In the genomic region with DNA sequence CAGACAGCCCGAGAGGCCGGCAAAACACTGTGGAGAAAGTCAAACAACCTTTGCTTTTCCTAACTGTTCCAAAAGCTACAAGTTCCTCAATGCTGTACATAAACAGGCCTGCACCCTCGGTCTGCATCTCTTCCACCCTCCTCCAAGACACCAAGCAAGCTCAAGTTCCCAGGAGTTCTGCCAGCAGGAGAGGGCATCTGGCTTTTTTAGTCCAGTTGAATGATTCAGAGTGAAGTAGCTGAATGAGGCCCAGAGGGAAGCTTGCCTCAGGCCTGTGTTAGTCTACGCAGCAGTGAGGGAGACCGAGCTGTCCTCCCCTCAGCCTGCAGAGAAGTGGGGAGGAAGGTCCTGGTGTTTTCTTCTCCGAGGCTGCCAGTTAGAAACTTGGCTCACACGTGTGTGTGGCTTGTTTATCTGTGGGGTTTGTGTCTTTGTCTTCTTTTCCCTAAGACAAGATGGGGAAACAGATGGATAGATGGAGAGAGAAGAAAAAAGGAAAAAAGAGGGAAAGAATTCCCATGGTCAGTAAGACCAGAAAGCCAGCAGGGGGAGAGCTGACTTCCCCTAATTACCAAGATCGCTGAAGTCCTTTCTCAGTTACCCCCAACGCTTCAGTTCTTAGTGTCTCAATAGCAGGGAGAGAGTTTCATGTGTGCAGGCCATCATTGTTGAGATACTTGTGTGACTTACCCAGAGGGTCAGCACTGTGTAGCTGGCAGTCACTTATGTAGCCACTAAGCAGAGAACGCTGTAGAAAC, we compare ENCODE assay signal across 8 mouse cellular contexts. TPM values are rescaled to one million over a fixed set of nuclear protein-coding genes. Genes with fewer than 3 reads are reported as not detected.
DNase-seq lines count a peak whose midpoint lies in the region.
"Had no signal": no experiment of that assay in that cellular context is flagged by ENCODE, and none has a peak within 500 bp of the region (broad histone marks: within the 10 kb centered on the region; RNA-seq: fewer than 3 reads in every experiment).

No protein-coding gene starts in this region.

- peak; percentile 62 for DNase-seq in gastrocnemius, adult 18-20 months (ENCODE audit: low spot score)
- no peak for DNase-seq in gastrocnemius, postnatal 36 days
- peak; percentile 5 for DNase-seq in left cerebral cortex, postnatal 4 days
- DNase-seq in left cerebral cortex, adult 8-10 months (ENCODE audit: low spot score in 2 of 2) = no peak
- peak; percentile 65 for DNase-seq in NIH3T3 (ENCODE audit: low read depth)
- DNase-seq in retina, postnatal 1 day = peak; percentile 18
- no peak for DNase-seq in layer of hippocampus, postnatal 14 days (ENCODE audit: low spot score in 2 of 2)
- DNase-seq: lung, postnatal 14 days had no signal

- intact Hi-C loops in gastrocnemius, postnatal 36 days (cut with DNase I) = no loop called here
- intact Hi-C loops in left cerebral cortex, postnatal 4 days (cut with DNase I) = no loop called here

RNA-seq across cellular contexts. Expression of a gene that starts 38.7 kb away (rescaled TPM):
- 1 to 10 TPM; 5.6 to 5.8 TPM for total RNA-seq in gastrocnemius, adult 18-20 months (2021)
- 10 to 100 TPM in 1 of 2 experiments, 1 to 10 TPM in 1; 4.8 to 11.0 TPM for total RNA-seq in gastrocnemius, postnatal 36 days (2021)
- 10 to 100 TPM; 18.1 to 18.3 TPM for total RNA-seq in left cerebral cortex, postnatal 4 days (2021)
- total RNA-seq in left cerebral cortex, adult 8-10 months (2022) = 10 to 100 TPM; 17.8 to 21.1 (median 19.4) TPM
- total RNA-seq in layer of hippocampus, postnatal 14 days (2021) = 10 to 100 TPM; 15.1 to 15.2 TPM

Comparison
In these comparisons a context has a peak if more than half of its experiments do, and no peak if none do; other contexts are left out.
1. DNase-seq: peak in gastrocnemius, adult 18-20 months (single experiment), left cerebral cortex, postnatal 4 days (single experiment), NIH3T3 (single experiment) and retina, postnatal 1 day (single experiment); none in gastrocnemius, postnatal 36 days (0 of 2), left cerebral cortex, adult 8-10 months (0 of 2) and layer of hippocampus, postnatal 14 days (0 of 2).